Mouse (Mus musculus): ENCODE measurements around the gene Olfr822.
A peak's percentile ranks its signal among the peaks of the same experiment; 100 is the strongest.
"Not testable (repeated sequence)": the region's sequence is repeated elsewhere in the genome, so short reads cannot be mapped to it uniquely, and the experiment has no call there.

The Olfr822 gene

GRCm38 (mm10) chr10:130070910-130071309 lies at the start of gene Olfr822:
Gene Olfr822, plus strand, starts transcription at chr10:130071210.
- DNase-seq (ENCODE audit: low read depth, low spot score), result no peak

- DNase-seq (ENCODE audit: low read depth, low spot score), result no peak
Observed at GRCm38 (mm10) chr10:130030048-130030447, 41.0 kb upstream of the Olfr822 start, which contains the start of gene Olfr821. Gene Olfr821, plus strand, starts transcription at chr10:130030348.

GRCm38 (mm10) chr10:130037096-130037495 lies 33.9 kb upstream of the Olfr822 start:
- DNase-seq (ENCODE audit: low read depth, low spot score), result no peak

GRCm38 (mm10) chr10:130092838-130093440 lies 21.9 kb downstream of the Olfr822 start:
- peak; percentile 75 for DNase-seq (ENCODE audit: low read depth, low spot score)

- peak; percentile 40 for DNase-seq (ENCODE audit: low read depth, low spot score)
Observed at GRCm38 (mm10) chr10:130096104-130096503, 25.1 kb downstream of the Olfr822 start.

GRCm38 (mm10) chr10:130115283-130115682 lies 44.3 kb downstream of the Olfr822 start, which contains the start of gene Olfr823:
Gene Olfr823, minus strand, starts transcription at chr10:130115383.
- not testable (repeated sequence) for DNase-seq (ENCODE audit: low read depth, low spot score)

- not testable (repeated sequence) for DNase-seq (ENCODE audit: low read depth, low spot score)
Observed at GRCm38 (mm10) chr10:130116045-130116444, 45.0 kb downstream of the Olfr822 start.
